Mouse (Mus musculus) stomach, postnatal 0 days (tissue): ENCODE data around the gene Olfr545.
A peak's percentile ranks its signal among the peaks of the same experiment; 100 is the strongest.

Experiments
- CTCF ChIP-seq: IDR thresholded peaks from 2 replicates; pipeline ENCODE4 v1.5.1; 2016; ENCODE audit warnings: antibody characterized with exemption, low read depth, mild to moderate bottlenecking, moderate library complexity
- EP300 ChIP-seq: optimal IDR thresholded peaks from 2 replicates; pipeline ENCODE3; 2016; ENCODE audit warnings: antibody characterized with exemption

- TF ChIP-seq CTCF (peak; percentile 90), EP300 (no peak)
These were observed 13.6 kb upstream of the Olfr545 start for GRCm38 (mm10) chr7:102512814-102513435.
